Comparison of ENCODE assay signal across 25 mouse cellular contexts in the genomic region with DNA sequence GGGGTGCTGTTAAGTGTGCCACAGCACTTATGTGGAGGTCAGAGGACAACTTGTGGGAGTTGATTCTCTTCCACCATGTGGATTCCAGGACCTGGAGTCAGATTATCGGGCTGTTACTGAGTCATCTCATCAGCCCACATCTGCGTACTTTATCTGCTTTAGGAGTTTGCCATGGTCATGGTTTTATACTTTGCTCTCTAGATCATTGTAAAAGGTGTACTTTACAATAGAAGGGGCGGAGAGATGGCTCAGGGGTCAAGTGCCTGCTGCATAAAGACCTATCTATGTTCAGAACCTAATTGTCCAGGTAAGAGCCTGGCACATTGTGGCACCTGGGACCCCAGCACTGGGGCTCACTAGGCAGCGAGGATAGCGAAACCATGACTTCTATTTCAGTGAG. TPM values are rescaled to one million over a fixed set of nuclear protein-coding genes. Genes with fewer than 3 reads are reported as not detected.
"Had no signal": no experiment of that assay in that cellular context is flagged by ENCODE, and none has a peak within 500 bp of the region (broad histone marks: within the 10 kb centered on the region; RNA-seq: fewer than 3 reads in every experiment).

No protein-coding gene starts in this region.

- DNase-seq: gastrocnemius, postnatal 14 days; gastrocnemius, postnatal 36 days; heart, adult 2 months; heart, postnatal 14 days; heart, postnatal 36 days; kidney, adult 18-20 months; kidney, adult 8-10 months; kidney, postnatal 10 days; kidney, postnatal 25 days; kidney, postnatal 4 days had no signal

- H3K4me1 ChIP-seq: heart, embryonic 13.5 days; heart, embryonic 15.5 days; hindbrain, embryonic 13.5 days; hindbrain, embryonic 15.5 days; limb, embryonic 13.5 days; limb, embryonic 15.5 days; liver, embryonic 12.5 days had no signal

- ATAC-seq: liver, embryonic 12.5 days had no signal

- H3K4me2 ChIP-seq: heart, embryonic 11.5 days; heart, embryonic 13.5 days; heart, embryonic 15.5 days; hindbrain, embryonic 13.5 days; hindbrain, embryonic 15.5 days; limb, embryonic 13.5 days; limb, embryonic 15.5 days; liver, embryonic 12.5 days had no signal

- H3K9ac ChIP-seq: heart, embryonic 13.5 days; heart, embryonic 15.5 days; hindbrain, embryonic 13.5 days; hindbrain, embryonic 15.5 days; limb, embryonic 13.5 days; limb, embryonic 15.5 days; liver, embryonic 12.5 days had no signal

- H3K4me3 ChIP-seq: heart, adult 2 months; heart, embryonic 13.5 days; heart, embryonic 15.5 days; hindbrain, embryonic 13.5 days; hindbrain, embryonic 15.5 days; limb, embryonic 13.5 days; limb, embryonic 15.5 days; liver, embryonic 12.5 days had no signal

- H3K27ac ChIP-seq: heart, adult 2 months; heart, embryonic 13.5 days; heart, embryonic 15.5 days; hindbrain, embryonic 13.5 days; hindbrain, embryonic 15.5 days; hindbrain, postnatal 0 days; limb, embryonic 13.5 days; limb, embryonic 15.5 days had no signal

- H3K27me3 ChIP-seq: heart, embryonic 13.5 days; heart, embryonic 15.5 days; hindbrain, embryonic 13.5 days; hindbrain, embryonic 15.5 days; limb, embryonic 13.5 days; limb, embryonic 15.5 days; liver, embryonic 12.5 days had no signal

- H3K9me3 ChIP-seq: heart, embryonic 13.5 days; heart, embryonic 15.5 days; hindbrain, embryonic 13.5 days; hindbrain, embryonic 15.5 days; limb, embryonic 13.5 days; limb, embryonic 15.5 days; liver, embryonic 12.5 days had no signal

RNA-seq across cellular contexts. Expression of a gene that starts 48.9 kb away (rescaled TPM):
- total RNA-seq: gastrocnemius, adult 18-20 months; gastrocnemius, adult 8-10 months; gastrocnemius, postnatal 14 days; gastrocnemius, postnatal 36 days; heart, adult 2 months; heart, postnatal 14 days; heart, postnatal 36 days; hematopoietic stem cell, adult 5-6 weeks; liver, adult 2 months had no signal
- polyA plus RNA-seq: heart, adult 2 months; heart, postnatal 0 days; intestine, embryonic 14.5 days; liver, adult 2 months; liver, embryonic 12.5 days had no signal
